Mouse (Mus musculus) heart, postnatal 0 days (tissue): ENCODE measurements at regions not wholly inside any gene's neighbourhood (a gene's known extent, or its start where the extent isn't known, plus 50 kb on each side); places are given as distances from the start of the nearest gene placed in this dataset.

Experiments
- ATAC-seq: fragments of 200-750 bp; cut with Nextera tagmentation; 2 replicates; pipeline ENCODE4 v1.8.0; 2017; ENCODE audit warnings: low read depth, moderate number of reproducible peaks, moderate library complexity; ENCODE audit not compliant: insufficient read depth
- DNase-seq: peaks from one replicate; pipeline ENCODE4 v3.0.0-alpha.2; 2016; ENCODE audit warnings: low spot score
- H3K27ac ChIP-seq: fragments of 300-500 bp; sonication (generic); 2 replicates; pipeline ENCODE4 v1.5.1; 2014; ENCODE audit warnings: low read depth, mild to moderate bottlenecking
- H3K27me3 ChIP-seq: fragments of 300-500 bp; sonication (generic); 2 replicates; pipeline ENCODE4 v1.6.1; 2014; ENCODE audit warnings: low read length, mixed read lengths; ENCODE audit not compliant: control insufficient read depth, insufficient read depth
- H3K36me3 ChIP-seq: fragments of 300-500 bp; sonication (generic); replicated peaks from 2 replicates; pipeline ENCODE4 v1.6.1; 2014; ENCODE audit warnings: low read length, mixed read lengths; ENCODE audit not compliant: control insufficient read depth, insufficient read depth
- H3K4me1 ChIP-seq: fragments of 300-500 bp; sonication (generic); 2 replicates; pipeline ENCODE4 v1.6.1; 2014; ENCODE audit warnings: antibody characterized with exemption; ENCODE audit not compliant: control insufficient read depth, insufficient read depth
- H3K4me2 ChIP-seq: fragments of 300-500 bp; sonication (generic); 2 replicates; pipeline ENCODE4 v1.6.1; 2014; ENCODE audit warnings: low read depth, mild to moderate bottlenecking, low read length, moderate library complexity
- H3K4me3 ChIP-seq: fragments of 300-500 bp; sonication (generic); 2 replicates; pipeline ENCODE4 v1.5.1; 2014; ENCODE audit warnings: low read depth, low read length
- H3K9ac ChIP-seq: fragments of 300-500 bp; sonication (generic); replicated peaks from 2 replicates; pipeline ENCODE4 v1.6.1; 2014; ENCODE audit warnings: low read depth, low read length, mixed read lengths
- H3K9me3 ChIP-seq: fragments of 300-500 bp; sonication (generic); replicated peaks from 2 replicates; pipeline ENCODE4 v1.6.1; 2016; ENCODE audit warnings: low read length; ENCODE audit not compliant: control insufficient read depth
- CTCF ChIP-seq: IDR thresholded peaks from 2 replicates; pipeline ENCODE4 v1.5.1; 2016; ENCODE audit warnings: antibody characterized with exemption, control low read depth, low read depth
- EP300 ChIP-seq: IDR thresholded peaks from 2 replicates; pipeline ENCODE4 v1.6.1; 2016; ENCODE audit warnings: antibody characterized with exemption, low read depth
- WGBS: fragments of 180-500 bp; shearing (Covaris S2); extraction: QIAGEN DNeasy Blood & Tissue Kit; methylation state at CpG from one replicate; pipeline ENCODE4 v1.1.7; 2014; 5-methylcytosine and 5-hydroxymethylcytosine counted together

DNA sequence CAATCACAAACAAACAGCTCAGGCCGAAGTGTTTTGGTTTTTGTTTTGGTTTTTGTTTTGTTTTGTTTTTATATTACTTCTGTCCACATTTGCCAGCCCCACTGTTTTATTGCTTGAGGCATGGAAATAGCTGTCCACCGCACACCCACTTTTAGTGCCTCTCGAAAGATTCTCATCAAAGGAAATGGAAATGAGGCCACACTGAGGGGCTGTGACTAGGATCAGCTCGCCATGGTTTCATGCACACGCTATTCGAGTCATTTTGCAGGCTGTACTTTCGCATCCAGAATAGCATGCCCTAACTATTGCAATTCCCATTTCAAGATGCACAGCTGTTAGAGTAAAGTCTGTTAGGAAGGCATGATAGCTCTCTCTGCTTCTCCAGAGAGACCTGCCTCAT, 1543.4 kb upstream of the Tenm3 start:
- no peak overlapping the region for H3K4me2 ChIP-seq

GRCm38 (mm10) chr8:50383697-50384096, 1539.9 kb upstream of the Tenm3 start:
- Histone ChIP-seq H3K4me2 (no peak overlapping the region), H3K27ac (no peak overlapping the region), H3K36me3 (no peaks in the 10 kb centered on the region), H3K27me3 (no peaks in the 10 kb centered on the region), H3K4me3 (no peak overlapping the region), H3K4me1 (no peaks in the 10 kb centered on the region), H3K9me3 (no peaks in the 10 kb centered on the region), H3K9ac (no peak overlapping the region)
- WGBS = 74% methylated on average over 2 of the region's 2 CpGs
- no peak for DNase-seq
- no peak for TF ChIP-seq EP300
- TF ChIP-seq CTCF = no peak
- no peak for ATAC-seq

More for the DNA sequence above, 1543.4 kb upstream of the Tenm3 start:
- 78% methylated on average over 7 of the region's 7 CpGs for WGBS
- Histone ChIP-seq H3K36me3 (no peaks in the 10 kb centered on the region), H3K4me3 (no peak overlapping the region), H3K27ac (no peak overlapping the region), H3K9ac (no peak overlapping the region), H3K9me3 (no peaks in the 10 kb centered on the region), H3K27me3 (no peaks in the 10 kb centered on the region), H3K4me1 (no peaks in the 10 kb centered on the region)
- no peak for DNase-seq
- TF ChIP-seq CTCF = no peak
- TF ChIP-seq EP300 = no peak
- no peak for ATAC-seq

GRCm38 (mm10) chr8:50379745-50380144, 1536.0 kb upstream of the Tenm3 start:
- no peak for TF ChIP-seq CTCF
- no peak for TF ChIP-seq EP300
- no peak overlapping the region for H3K9ac ChIP-seq
- no peaks in the 10 kb centered on the region for H3K4me1 ChIP-seq
- DNase-seq = no peak
- ATAC-seq = no peak
- no peaks in the 10 kb centered on the region for H3K27me3 ChIP-seq
- H3K4me3 ChIP-seq = no peak overlapping the region
- WGBS = 55% methylated on average over 4 of the region's 4 CpGs
- H3K36me3 ChIP-seq = no peaks in the 10 kb centered on the region
- H3K9me3 ChIP-seq = no peaks in the 10 kb centered on the region
- no peak overlapping the region for H3K27ac ChIP-seq
- no peak overlapping the region for H3K4me2 ChIP-seq

DNA sequence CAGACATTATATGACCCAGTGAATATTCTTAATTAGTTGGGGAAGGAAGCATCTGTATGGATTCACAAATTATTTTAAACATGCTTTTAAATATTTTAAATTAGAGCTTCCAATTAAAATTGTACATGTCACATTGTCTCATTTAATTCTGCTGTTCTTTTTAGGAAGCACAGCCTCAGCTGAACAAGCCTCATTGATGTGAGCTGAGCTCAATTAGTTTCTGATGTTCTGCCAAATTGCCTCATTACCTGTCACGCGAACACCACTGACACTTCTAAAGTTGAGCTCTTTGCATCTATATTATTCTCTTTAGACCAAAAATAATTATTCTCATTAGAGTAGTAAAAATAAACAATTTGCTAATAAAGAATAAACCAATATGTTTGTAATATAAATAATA, 1530.0 kb upstream of the Tenm3 start:
- Histone ChIP-seq H3K36me3 (no peaks in the 10 kb centered on the region), H3K4me1 (no peaks in the 10 kb centered on the region), H3K9ac (no peak overlapping the region), H3K27me3 (no peaks in the 10 kb centered on the region), H3K9me3 (no peaks in the 10 kb centered on the region), H3K27ac (no peak overlapping the region), H3K4me3 (no peak overlapping the region), H3K4me2 (no peak overlapping the region)
- no peak for ATAC-seq
- DNase-seq = no peak
- no peak for TF ChIP-seq EP300
- TF ChIP-seq CTCF = no peak
- WGBS = 82% methylated on average over 2 of the region's 2 CpGs

DNA sequence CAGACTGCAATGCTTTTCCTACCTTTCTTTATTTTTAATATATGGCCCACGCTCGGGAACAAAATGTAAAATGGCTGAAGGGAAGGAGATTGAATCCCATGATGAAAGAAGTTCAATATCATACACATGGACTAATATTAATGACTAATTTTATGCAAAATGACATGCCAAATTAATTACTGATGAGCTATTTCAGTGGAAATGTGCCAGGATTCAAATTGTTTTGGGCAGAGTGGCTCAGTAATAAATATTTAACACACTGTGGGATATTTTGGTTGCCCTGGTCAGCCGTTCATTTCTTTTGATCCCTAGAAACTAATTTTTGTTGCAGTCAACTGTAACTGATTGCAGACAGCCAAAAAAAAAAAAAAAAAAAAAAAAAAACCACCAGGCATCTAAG, 1482.7 kb upstream of the Tenm3 start:
- Histone ChIP-seq H3K4me1 (no peaks in the 10 kb centered on the region), H3K27me3 (no peaks in the 10 kb centered on the region), H3K9me3 (no peaks in the 10 kb centered on the region), H3K27ac (no peak overlapping the region), H3K9ac (no peak overlapping the region), H3K4me3 (no peak overlapping the region), H3K4me2 (no peak overlapping the region), H3K36me3 (no peaks in the 10 kb centered on the region)
- TF ChIP-seq CTCF = no peak
- TF ChIP-seq EP300 = no peak
- WGBS = 80% methylated on average over 3 of the region's 3 CpGs
- ATAC-seq = no peak
- DNase-seq = no peak

- H3K9ac ChIP-seq = no peak overlapping the region
- DNase-seq (no peak), ATAC-seq (no peak)
- no peak overlapping the region for H3K4me3 ChIP-seq
- no peak overlapping the region for H3K4me2 ChIP-seq
- H3K4me1 ChIP-seq = no peaks in the 10 kb centered on the region
- no peaks in the 10 kb centered on the region for H3K27me3 ChIP-seq
- no peak overlapping the region for H3K27ac ChIP-seq
- no peaks in the 10 kb centered on the region for H3K9me3 ChIP-seq
- H3K36me3 ChIP-seq = no peaks in the 10 kb centered on the region
- 35% methylated on average over 7 of the region's 7 CpGs for WGBS
- TF ChIP-seq EP300 = no peak
- no peak for TF ChIP-seq CTCF
Measured at GRCm38 (mm10) chr8:50321356-50321963, 1477.7 kb upstream of the Tenm3 start.
